Mouse (Mus musculus) gonadal fat pad, adult 2 months (tissue): Measurements from ENCODE around the gene Cybc1. TPM values are rescaled to one million over a fixed set of nuclear protein-coding genes. Genes with fewer than 3 reads are reported as not detected.
A peak's percentile ranks its signal among the peaks of the same experiment; 100 is the strongest.

Experiments used
- DNase-seq: peaks from one replicate; pipeline ENCODE4 v3.0.0-alpha.2; 2012; ENCODE audit warnings: low read depth
- polyA plus RNA-seq: library from polyadenylated mRNA; depleted of rRNA; stranded (reverse); fragments of >200 nt; gene quantifications from 2 replicates; pipeline ENCODE4 v1.2.3, GENCODE M21; 2012; rRNA removed

Gene Cybc1
- 27.5 and 40.6 TPM in 2 replicates for polyA plus RNA-seq

DNA sequence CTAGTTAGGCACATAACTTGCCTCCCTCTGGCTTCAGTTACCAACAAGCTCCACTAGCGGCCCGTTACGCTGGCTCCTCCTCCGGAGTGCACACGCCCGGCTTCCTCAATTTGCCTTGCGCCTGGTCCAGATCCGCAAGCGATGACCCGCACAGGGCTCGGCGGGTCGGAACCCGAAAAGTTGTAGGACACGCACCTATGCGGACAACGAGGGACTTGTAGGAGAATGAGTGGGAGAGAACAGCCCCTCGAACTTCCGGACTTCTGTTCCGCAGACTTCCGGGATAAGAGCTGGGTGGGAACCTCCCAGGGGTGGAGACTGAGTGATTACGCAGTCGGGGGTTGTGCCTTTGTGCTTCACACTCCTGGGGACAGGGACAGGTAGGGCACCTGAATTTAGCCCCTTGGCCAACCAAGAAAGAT, at the start of gene Cybc1:
TSS of gene Cybc1 (minus strand) at position 305 of the 422 bp plus-strand sequence.
- peak; percentile 66 for DNase-seq

DNA sequence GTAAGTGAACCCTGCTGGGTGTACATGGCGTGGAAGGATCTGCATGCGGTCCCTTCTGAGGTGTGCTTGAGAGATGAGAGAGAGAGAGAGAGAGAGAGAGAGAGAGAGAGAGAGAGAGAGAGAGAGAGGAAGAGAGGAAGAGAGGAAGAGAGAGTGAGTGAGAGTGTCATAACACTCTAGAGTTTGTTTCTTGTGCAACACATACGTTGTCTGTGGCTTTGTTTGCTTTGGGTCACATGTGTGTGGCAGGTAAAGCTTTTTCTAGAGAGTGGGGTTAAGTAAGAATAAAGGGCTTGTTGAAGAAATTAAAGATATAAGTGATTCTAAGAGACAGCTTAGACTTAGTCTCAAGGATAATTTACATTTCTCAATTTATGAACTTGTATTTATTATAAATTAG, 48.9 kb upstream of the Cybc1 start:
- DNase-seq: no peak

DNA sequence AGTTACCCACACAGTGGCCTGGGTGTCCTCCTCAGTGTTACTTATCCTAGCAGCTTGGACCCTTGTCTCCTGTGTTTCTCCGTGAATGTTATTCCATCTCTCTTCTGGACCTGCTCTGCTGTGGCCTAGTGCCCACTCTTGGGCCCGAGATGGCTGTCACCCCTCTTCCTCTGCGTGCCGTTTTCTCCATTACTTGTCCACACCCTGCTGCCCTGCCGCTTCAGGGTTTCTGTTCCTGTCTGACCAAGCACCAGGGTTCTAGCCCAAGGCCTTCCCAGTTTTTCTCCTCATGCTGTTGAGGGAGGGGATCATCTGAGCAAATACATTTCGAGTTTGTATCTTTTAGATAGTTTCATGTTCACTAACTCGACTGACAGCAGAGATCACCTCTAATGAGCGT, 48.4 kb upstream of the Cybc1 start:
- no peak for DNase-seq

DNA sequence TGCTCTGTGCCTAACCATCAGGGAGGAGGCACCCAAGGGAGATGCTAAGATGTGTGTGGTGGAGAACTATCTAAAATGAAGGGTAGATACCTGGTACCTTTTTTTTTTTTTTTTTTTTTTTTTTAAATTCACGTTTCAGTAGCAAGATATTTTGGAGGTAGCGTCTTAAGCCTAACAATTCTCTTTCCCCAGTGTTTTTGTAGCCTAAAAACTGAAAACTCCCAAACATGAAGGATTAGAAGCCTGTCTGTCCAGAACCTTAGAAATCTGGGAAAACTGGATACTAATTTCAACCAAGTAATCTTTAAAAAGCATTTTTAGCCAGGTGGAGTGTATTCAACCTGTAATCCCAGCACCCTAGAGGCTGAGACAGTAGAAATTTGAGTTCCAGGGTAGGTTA, 32.0 kb upstream of the Cybc1 start:
- no peak for DNase-seq

DNA sequence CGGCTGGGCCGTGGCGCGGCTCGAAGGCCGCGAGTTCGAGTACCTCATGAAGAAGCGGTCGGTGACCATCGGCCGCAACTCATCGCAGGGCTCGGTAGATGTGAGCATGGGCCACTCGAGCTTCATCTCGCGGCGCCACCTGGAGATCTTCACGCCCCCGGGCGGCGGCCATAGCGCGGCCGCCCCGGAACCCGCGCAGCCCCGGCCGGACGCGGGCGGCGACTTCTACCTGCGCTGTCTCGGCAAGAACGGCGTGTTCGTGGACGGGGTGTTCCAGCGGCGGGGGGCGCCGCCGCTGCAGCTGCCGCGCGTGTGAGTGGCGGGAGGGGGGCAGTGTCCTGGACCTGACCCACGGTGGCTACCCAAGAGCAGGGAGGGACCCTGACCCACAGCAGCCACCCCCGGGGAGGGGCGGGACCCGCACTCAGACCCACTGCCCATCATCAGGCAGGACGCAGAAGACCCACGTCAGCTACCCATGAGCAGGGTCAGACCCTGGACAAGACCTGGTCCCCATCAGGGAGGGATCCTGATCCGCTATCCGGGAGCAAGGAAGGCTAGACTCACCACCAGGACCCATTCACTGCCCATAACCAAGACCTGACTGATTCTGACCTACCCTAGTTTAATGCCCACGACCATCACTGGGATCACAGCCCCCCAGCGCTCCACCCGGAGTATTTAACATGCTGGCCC, 31.2 kb upstream of the Cybc1 start:
- no peak for DNase-seq

DNA sequence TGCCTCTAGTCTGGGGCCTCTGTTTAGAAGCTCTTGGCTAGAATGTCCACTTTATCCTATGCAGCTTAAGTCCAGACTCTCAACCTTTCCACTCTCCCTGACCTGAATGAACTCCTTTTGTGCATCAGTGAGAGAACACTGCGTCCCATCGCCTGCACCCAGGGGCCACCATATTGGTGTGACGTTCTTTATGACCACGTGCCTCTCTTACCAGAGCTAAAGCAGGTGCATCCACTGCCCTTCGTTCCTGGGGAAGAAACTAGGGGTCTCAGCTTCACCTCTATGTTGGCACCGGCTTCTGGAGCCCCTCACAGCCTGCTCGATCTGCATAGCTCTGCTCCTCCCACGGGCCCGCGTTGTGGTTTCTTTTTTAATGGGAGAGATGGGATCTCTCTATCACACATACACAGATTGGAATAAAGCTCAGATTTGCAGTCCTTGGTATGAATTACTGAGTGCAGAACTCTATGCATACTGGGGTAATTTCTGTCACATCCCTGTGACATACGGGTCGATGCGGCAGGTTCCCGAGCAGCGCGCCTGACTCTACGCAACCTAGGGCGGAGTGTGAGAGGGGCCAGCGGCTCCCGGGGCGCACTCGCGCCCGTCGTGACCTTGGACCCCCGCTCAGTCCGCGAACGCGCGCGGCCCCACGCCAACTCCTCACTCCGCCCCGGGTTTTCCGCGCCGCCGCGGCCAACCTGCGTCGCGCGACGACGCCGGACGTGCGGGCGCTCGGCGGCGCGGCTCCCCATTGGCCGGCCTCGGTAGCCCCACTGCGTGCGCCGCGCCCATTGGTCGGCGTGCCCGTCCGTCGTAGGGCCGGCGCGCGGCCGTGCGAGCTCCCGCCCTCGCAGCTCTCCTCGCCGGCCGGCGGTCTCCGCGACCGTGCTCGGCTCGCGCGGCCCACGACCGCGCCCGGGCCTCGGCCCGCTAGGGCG, 30.3 kb upstream of the Cybc1 start, which contains the start of gene Foxk2:
TSS of gene Foxk2 (plus strand) at position 831 of the 941 bp plus-strand sequence.
- DNase-seq: no peak

DNA sequence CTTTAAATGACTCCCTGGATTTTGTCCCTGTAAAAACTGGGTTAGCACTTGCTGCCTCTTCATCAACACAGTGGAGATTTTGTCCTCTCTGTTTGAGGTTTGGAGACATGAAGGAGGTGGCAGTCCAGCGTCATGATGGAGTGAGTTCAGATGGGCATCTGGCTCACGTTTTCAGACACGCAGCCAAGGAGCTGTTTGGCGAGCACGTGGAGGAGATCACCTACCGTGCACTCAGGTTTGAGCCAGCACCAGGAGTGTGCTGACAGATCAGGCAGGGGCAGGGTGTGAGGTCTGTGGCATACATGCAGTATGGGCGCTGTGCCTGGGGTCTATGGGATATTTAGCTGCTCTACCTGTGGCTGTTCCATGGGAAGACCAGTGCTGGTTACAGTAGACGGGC, 21.1 kb upstream of the Cybc1 start:
- no peak for DNase-seq

DNA sequence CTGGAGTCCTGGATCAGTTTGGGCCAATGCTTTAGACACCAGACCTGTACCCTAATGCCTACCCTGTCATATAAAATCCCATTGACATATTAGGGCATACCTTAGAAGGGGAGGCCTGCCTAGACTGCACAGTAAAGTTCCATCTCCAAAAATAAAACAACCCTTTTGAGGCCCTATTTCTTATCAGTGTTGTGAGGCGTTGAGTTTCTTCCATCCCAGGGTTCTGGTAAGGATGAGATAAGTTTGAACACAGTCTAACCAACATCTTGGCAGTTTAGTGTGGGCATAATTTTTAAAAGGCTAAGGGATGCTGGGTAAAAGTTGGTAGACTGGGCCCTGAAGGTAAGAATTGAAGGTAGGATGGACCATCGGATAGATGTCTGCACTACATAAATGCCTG, 10.5 kb upstream of the Cybc1 start:
- no peak for DNase-seq

DNA sequence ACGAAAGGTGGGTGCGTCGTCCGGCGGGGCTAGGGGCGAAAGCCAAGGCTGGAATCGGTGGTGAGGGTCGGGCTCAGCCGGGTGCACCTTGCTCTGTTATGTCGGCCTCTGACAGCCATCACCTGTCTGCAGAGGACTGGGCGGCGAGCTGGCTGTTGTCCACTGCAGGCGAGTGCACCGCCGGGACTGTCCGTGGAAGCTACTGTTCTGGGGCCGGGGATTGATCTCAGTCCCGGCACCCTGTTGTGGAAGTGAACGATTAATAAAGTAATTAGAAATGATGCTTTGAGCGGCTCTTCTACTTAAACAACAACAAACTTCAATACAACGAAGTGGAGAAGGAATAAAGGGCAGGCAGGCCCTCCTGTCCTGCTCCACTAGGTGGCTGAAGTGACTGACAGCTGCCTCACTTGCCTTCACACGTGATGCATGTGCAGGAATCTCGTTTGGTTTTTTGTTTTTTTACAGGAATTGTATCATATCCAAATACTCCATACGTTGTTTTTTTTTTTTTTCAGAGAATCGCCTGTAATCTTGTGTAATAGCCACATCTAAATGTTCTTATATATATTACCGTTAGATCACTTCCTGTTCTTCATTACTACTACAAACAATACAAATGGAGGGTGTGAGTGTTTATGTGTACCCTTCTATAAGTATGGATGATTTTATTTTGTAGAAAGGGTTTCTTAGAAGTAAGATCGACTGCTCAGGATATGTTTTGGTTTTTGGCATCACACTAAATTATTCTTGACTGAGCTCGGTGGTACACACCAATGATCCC, 8.4 kb upstream of the Cybc1 start:
- DNase-seq: no peak

DNA sequence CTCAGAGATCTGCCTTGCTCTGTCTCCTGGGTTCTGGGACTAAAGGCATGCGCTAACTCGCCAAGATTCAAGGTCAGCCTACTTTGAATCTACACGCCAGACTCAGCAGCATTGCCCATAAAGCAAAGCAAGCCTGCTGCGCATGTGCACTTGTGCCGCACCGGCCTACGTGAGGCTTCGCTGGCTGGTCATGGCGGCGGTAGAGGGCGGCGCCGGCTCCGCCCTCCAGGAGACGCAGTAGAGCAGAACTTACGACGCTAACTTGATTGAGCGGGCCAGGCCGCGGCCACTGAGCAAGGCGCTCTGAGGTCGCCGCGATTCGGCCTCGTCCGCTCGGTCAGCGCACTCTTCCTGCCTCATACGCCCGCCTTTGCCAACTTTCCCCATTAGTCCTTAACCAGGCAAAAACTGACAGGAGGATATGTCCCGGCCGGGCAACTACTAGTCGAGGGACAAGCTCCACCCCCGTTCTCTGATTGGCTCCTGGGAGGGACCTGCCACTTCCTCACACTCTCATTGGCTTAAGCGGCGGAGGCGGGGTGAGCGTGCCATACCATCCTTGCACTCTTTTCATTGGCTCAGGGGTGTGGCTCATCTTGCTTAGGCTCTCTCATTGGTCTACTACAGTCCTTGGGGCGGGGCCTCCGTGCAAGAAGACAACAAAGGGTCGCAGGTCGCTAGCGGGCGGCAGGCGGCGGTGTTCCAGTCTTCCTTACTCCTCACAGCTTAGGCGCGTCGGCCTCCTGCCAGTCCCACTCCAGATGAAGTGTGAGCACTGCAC, 7.6 kb upstream of the Cybc1 start, which contains the start of gene Narf:
TSS of gene Narf (plus strand) at position 690 of the 781 bp plus-strand sequence.
- DNase-seq: peak; percentile 93

DNA sequence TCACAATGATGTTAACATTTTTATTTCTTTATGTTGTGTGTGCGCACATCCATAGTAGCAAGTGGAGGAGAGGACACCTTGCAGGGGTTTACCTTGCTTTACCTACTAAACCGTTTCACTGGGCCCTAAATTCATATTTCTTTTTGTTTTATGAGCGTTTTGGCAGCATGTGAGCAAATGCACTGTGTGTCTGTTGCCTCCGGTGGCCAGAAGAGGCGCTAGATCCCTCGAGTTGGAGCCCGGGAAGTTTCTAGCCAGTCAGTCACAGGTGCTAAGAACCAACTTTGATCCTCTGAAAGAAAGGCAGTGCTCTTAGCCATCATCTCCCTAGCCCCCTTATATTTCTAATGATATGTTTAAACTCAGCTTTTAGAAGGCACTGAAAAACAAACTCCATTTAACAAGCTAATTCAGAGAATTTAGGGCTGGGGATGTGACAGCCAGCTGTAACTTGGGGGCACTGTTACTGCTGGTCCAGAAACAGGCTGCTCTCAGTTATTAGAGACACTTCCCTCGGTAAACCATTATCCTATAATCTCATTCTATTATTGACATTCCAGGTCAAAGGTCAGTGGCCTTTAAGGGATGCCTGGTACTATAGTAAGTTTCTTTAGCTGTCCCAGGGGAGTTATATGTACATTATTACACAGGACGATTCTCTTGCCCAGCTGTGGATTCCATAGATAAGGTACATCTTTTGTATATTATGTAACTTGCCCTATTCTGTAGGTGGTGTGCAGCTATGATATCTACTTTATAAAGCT, 6.5 kb upstream of the Cybc1 start:
- DNase-seq: no peak

DNA sequence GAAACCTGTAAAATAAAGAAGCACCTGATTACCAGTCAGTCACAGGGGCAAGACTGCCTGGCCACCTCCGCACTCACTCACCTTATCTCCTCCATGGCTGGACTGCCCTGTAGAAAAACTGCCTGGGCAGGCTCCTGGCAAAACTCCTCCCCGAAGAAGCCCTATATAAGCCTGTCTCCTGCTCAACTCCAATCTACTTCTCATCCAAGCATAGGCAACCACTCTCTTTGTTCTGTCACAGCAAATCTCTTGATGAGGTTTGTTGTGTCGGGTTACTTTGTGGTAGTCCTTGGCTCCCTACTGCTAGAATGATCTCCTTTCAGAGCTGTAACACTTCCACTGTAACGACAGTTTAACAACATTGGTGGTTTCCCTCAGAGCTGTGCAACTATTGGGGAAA, 3.6 kb upstream of the Cybc1 start:
- DNase-seq: no peak

DNA sequence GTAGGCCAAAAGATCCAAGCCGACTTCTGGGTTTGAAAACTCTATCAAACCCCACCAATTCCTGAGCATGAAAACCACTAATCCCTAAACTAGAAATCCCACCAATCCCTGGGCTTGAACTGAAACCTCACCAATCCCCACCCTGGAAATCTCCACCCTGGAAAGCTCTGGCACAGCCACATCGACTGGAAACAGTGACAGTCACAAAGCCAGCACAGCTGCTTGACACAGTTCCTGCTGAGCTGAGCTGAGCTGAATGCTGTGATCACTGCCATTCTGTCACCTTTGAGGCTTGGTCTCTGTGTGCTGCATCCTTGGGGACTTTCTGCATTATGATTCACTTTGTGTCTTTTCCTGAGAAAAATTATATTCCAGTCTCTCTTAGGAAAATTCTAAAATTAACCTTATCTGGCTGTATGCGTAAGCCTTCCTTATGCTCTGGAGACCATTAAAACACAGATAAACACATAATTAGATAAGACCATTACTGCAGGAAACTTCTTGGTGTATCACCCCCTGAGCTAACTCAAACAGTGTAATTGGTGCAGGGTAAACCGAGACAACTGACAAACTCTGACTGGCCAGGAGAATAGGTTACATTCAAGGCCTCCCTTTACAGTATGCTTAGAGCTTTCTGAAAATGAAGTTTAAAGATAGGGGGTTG, 2.6 kb upstream of the Cybc1 start:
- no peak for DNase-seq

DNA sequence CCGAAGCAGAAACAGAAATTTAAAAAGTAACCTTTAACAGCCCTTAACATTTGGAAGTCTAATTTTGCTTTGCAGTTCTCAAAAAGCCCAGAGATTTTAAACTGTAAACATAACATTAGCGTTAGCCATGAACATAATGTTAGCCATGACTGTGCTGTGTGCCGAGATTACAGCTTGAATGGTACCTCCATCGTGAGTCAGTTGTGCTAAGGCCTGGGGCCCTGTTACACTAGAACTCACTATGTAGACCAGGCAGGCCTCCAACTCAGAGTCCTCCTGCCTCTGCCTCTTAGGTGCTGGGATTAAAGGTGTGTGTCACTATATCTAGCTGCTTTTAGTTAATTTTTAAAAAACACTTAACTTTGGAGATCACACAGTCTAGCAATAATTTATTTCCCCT, 2.1 kb upstream of the Cybc1 start:
- DNase-seq: no peak

DNA sequence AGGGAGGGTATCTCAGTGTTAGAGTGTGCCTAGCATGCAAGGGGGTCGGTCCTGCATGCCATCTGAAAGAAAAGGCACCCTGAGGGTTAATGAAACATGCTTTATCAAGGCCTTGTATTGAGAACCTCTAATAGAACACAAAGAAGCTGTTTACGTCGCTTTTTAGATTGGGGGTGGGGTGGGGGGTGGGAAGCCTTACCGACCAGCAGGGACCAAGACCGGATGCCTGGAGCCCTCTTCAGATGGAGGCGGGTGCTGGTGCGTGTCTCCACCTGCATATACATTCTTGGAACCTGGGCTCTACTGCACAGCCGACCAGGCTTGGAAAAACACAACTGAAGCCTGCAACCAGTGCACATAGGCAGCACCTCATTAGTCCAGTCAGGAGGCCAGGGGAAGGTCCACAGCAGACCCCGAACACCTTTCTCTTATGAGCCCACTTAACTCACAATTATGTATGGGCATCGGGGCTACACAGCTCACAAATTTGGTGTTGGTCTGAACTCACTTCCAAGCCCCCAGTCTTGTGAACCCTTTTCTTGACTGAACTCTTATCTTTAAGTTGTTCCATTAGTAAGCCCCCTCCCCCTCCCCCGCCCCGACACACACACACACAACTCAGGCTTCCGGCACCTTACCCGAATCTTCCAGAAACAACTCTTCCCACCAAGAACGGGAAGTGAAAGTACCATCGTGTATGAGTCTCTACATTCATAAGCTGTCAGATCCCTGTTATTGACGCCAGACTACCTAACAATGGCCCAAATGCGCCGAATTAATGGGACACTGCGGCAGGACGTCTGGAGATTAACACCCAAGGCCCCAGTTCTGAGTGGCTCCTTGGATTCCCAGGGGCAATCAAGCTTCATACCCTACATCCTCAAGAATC, 749 bp downstream of the Cybc1 start:
- no peak for DNase-seq

DNA sequence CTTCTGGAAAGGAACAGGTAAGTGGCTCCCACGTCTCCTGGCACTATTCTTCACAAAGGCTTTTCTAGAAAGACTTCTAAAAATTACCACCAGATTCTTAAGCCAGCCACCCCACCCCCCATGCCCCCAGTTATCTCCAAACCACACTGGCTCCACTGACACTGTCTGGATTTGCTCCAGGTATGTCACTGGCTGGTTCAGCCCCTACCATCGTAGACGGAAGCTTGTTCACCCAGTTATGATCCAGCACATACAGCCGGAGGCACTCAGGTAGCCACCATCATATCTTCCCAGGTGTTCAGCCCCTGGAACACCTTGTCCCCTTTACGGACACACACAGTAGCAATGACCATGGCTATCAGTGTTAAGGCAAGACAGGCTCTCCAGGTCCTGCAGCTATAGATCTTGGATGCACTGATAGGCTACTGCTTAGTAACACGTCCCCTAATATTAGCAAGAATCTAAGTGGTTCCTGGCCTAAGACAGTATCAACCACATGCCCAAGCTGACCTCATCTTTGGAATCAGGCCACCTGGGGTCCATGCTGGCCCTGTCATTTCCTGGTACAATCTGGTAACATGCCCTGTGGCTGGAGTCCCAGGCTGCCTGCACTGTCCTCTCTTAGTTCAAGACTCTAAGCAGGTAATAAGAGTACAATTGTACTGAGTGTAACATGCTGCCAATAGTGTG, 7.7 kb downstream of the Cybc1 start:
- DNase-seq: no peak

DNA sequence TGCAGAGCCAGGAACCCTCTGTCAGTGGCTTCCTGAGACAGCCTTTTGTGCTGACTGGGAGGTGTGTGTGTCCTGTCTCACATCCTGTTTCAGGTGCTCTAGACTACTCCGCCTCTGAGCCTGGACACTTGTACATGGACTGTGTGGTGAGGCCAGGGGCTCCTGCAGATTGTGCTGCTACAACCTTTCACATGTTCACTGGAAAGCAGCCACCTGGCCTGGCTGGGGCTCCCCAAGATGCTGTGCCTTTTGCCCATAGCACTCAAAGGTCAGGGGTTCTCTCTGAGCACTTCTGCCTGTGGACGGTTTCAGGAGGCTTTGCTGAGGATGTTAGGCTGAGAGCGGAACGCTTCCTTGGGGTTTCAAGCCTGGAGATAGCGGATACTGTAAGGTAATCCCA, 8.4 kb downstream of the Cybc1 start:
- no peak for DNase-seq

DNA sequence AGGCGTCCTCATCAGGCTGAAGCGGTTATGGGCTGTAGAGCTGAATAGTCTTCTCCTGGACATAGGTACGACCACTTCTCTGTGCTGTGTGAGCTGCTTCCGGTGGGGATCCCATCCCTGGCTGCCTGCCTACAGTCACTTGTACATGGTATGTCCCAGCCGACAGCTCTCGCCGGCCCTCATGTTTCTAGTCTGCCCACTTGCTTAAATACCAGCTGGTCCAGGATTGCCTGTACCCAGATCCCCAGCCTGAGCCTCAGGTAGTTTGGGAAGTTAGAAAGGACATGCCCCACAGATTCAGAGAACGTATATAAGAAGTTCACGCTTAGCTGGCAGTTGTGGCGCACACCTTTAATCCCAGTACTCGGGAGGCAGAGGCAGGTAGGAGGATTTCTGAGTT, 9.3 kb downstream of the Cybc1 start:
- DNase-seq: no peak
